Mouse (Mus musculus) myocyte (in vitro differentiated cells): ENCODE data around the gene Stk10. TPM values are rescaled to one million over a fixed set of nuclear protein-coding genes. Genes with fewer than 3 reads are reported as not detected.

Experiments used
- H3K27me3 ChIP-seq: one replicate; pipeline ENCODE4 v1.6.1; 2011; ENCODE audit not compliant: control insufficient read depth, insufficient read depth, insufficient read length
- H3K36me3 ChIP-seq: one replicate; pipeline ENCODE4 v1.6.1; 2011; ENCODE audit not compliant: control insufficient read depth, insufficient read depth
- H3K4me2 ChIP-seq: one replicate; pipeline ENCODE4 v1.6.1; 2011; ENCODE audit warnings: low read depth, control low read depth
- H3K4me3 ChIP-seq: one replicate; pipeline ENCODE4 v1.5.1; 2011; ENCODE audit warnings: mild to moderate bottlenecking, control low read depth, moderate library complexity
- H3K79me2 ChIP-seq: one replicate; pipeline ENCODE4 v1.6.1; 2011; ENCODE audit not compliant: control insufficient read depth, insufficient read depth
- H3ac ChIP-seq: one replicate; pipeline ENCODE4 v1.6.1; 2011; ENCODE audit not compliant: control insufficient read depth, insufficient read length
- CEBPB ChIP-seq: IDR thresholded peaks from 2 replicates; pipeline ENCODE4 v1.6.1; 2011; ENCODE audit warnings: mild to moderate bottlenecking, moderate library complexity; ENCODE audit not compliant: poor library complexity, insufficient read depth, severe bottlenecking
- E2F4 ChIP-seq: IDR thresholded peaks from one replicate; pipeline ENCODE4 v1.6.1; 2011; ENCODE audit warnings: mild to moderate bottlenecking, control low read depth, moderate library complexity; ENCODE audit not compliant: insufficient read depth
- MAX ChIP-seq: IDR thresholded peaks from one replicate; pipeline ENCODE4 v1.6.1; 2011; ENCODE audit warnings: low read depth, mild to moderate bottlenecking, control low read depth
- MYOD1 ChIP-seq, 3 experiments: IDR thresholded peaks; one replicate each; pipeline ENCODE4 v1.6.1; 2011; ENCODE audit warnings: control low read depth in 2 of 3, low read depth in 2 of 3, mild to moderate bottlenecking in 2 of 3, moderate library complexity in 1 of 3; ENCODE audit not compliant: insufficient read length in 2 of 3, control insufficient read depth in 1 of 3
- MYOG ChIP-seq, 3 experiments: IDR thresholded peaks; one replicate each; pipeline ENCODE4 v1.6.1; 2011; ENCODE audit warnings: control low read depth in 2 of 3, low read depth in 2 of 3, mild to moderate bottlenecking in 2 of 3; ENCODE audit not compliant: insufficient read length in 2 of 3, control insufficient read depth in 1 of 3, insufficient read depth in 1 of 3
- POLR2A ChIP-seq: IDR thresholded peaks from one replicate; pipeline ENCODE4 v1.6.1; 2011; ENCODE audit warnings: low read depth, mild to moderate bottlenecking, control low read depth, moderate library complexity; ENCODE audit not compliant: insufficient read length
- POLR2AphosphoS2 ChIP-seq: IDR thresholded peaks from one replicate; pipeline ENCODE4 v1.6.1; 2011; ENCODE audit warnings: low read depth, control low read depth; ENCODE audit not compliant: insufficient read length
- REST ChIP-seq: IDR thresholded peaks from one replicate; pipeline ENCODE4 v1.6.1; 2011; ENCODE audit warnings: mild to moderate bottlenecking, control low read depth, moderate library complexity; ENCODE audit not compliant: insufficient read depth, insufficient read length
- SRF ChIP-seq: IDR thresholded peaks from one replicate; pipeline ENCODE4 v1.6.1; 2011; ENCODE audit warnings: low read depth; ENCODE audit not compliant: control insufficient read depth, insufficient read length
- TCF12 ChIP-seq: IDR thresholded peaks from one replicate; pipeline ENCODE4 v1.6.1; 2011; ENCODE audit warnings: mild to moderate bottlenecking, control low read depth; ENCODE audit not compliant: poor library complexity, insufficient read depth, severe bottlenecking
- TCF3 ChIP-seq: IDR thresholded peaks from one replicate; pipeline ENCODE4 v1.6.1; 2011; ENCODE audit warnings: low read depth, control low read depth; ENCODE audit not compliant: insufficient read length
- USF1 ChIP-seq: IDR thresholded peaks from one replicate; pipeline ENCODE4 v1.6.1; 2011; ENCODE audit warnings: low read depth, mild to moderate bottlenecking, control low read depth, moderate library complexity
- polyA plus RNA-seq: library from polyadenylated mRNA; unstranded; fragments of >200 nt; fragmentation: generic; extraction: Trizol; gene quantifications from one replicate; pipeline ENCODE4 v1.2.1, GENCODE M21; 2012; ENCODE audit warnings: missing spikeins

Stk10 gene
- polyA plus RNA-seq, 1 experiment: 7.1 TPM

DNA sequence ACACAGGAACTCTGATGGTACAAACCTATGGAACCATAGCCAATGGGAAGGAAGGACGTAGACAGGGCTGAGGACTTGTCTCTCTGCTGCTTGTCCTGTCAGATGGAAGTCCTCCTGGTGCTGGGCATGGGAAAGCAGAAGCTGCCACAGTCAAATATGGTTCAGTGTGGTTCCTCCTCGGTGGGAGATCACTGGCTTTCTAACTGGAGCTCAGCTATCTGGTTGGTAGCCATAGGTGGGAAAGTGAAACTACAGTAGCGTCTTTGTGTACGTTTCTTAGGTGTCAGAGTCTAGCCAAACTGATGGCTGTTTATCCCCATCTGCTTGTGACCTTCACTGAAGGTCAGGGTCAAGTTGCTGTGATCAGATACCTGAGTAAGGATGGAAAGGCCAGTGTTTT lies 138.4 kb downstream of the Stk10 start:
- H3K27me3 ChIP-seq: no peaks in the 10 kb centered on the region
- no peak overlapping the region for H3K4me2 ChIP-seq
- H3ac ChIP-seq: no peak overlapping the region
- no peaks in the 10 kb centered on the region for H3K36me3 ChIP-seq
- no peak for TF ChIP-seq TCF3
- TF ChIP-seq POLR2A: no peak
- no peak for TF ChIP-seq SRF
- TF ChIP-seq MYOG (IDR thresholded peaks at IDR 0.05; ENCODE audit: control insufficient read depth in 1 of 3, insufficient read depth in 1 of 3, insufficient read length in 2 of 3, low read depth in 2 of 3): no peak
- TF ChIP-seq REST: no peak
- no peak for TF ChIP-seq MAX
- no peak for TF ChIP-seq USF1
- TF ChIP-seq POLR2AphosphoS2: no peak
- TF ChIP-seq E2F4: no peak
- no peak for TF ChIP-seq CEBPB
- TF ChIP-seq TCF12: no peak
- no peak for TF ChIP-seq MYOD1 (IDR thresholded peaks at IDR 0.05; ENCODE audit: control insufficient read depth in 1 of 3, insufficient read length in 2 of 3, low read depth in 2 of 3)
- peaks cover 100% of the 10 kb centered on the region for H3K79me2 ChIP-seq
- no peak overlapping the region for H3K4me3 ChIP-seq

Other genes starting within 250 kb of the Stk10 start
- gene Hba-a1, start 249.8 kb upstream of the Stk10 start, polyA plus RNA-seq: 12.3 TPM
- gene Hbq1b, start 246.3 kb upstream of the Stk10 start, polyA plus RNA-seq: 0.16 TPM
- gene Hba-a2, start 236.8 kb upstream of the Stk10 start, polyA plus RNA-seq: not detected
- 0.24 TPM for gene Hbq1a, start 233.2 kb upstream of the Stk10 start, polyA plus RNA-seq
- 22.3 TPM for gene Sh3pxd2b, start 185.5 kb upstream of the Stk10 start, polyA plus RNA-seq
- 14.6 TPM for gene Ubtd2, start 77.9 kb upstream of the Stk10 start, polyA plus RNA-seq
- 0.08 TPM for gene Efcab9, start 1.2 kb upstream of the Stk10 start, polyA plus RNA-seq
- 44.5 TPM for gene Fbxw11, start 109.4 kb downstream of the Stk10 start, polyA plus RNA-seq